Mouse (Mus musculus): ENCODE measurements around the gene Rnf146.

- no peak for TF ChIP-seq CTCF (IDR thresholded peaks at IDR 0.05; ENCODE audit: low read depth)
- no peak for TF ChIP-seq EP300 (optimal IDR thresholded peaks at IDR 0.05)
Observed at GRCm38 (mm10) chr10:29374065-29374464, 11.8 kb upstream of the Rnf146 start.

Measured in stomach, postnatal 0 days (tissue).